Mouse (Mus musculus) heart, postnatal 36 days (tissue): Measurements from ENCODE around the gene Dcaf12. TPM values are rescaled to one million over a fixed set of nuclear protein-coding genes. Genes with fewer than 3 reads are reported as not detected.

Source experiments
- DNase-seq, 2 experiments: peaks; one replicate each; pipeline ENCODE4 v3.0.0; 2021 to 2022
- intact Hi-C: fragments of 180-260 bp; cut with DNase I; formaldehyde crosslinking; loops from one replicate; pipeline ENCODE4 v1.15.1; 2025
- total RNA-seq, 2 experiments: library from RNA; stranded (reverse); gene quantifications; 2 replicates each; pipeline ENCODE4 v1.2.3; 2021

Dcaf12 gene
- total RNA-seq, 2 experiments from 2014 or later = 37.9 to 43.4 TPM

DNA sequence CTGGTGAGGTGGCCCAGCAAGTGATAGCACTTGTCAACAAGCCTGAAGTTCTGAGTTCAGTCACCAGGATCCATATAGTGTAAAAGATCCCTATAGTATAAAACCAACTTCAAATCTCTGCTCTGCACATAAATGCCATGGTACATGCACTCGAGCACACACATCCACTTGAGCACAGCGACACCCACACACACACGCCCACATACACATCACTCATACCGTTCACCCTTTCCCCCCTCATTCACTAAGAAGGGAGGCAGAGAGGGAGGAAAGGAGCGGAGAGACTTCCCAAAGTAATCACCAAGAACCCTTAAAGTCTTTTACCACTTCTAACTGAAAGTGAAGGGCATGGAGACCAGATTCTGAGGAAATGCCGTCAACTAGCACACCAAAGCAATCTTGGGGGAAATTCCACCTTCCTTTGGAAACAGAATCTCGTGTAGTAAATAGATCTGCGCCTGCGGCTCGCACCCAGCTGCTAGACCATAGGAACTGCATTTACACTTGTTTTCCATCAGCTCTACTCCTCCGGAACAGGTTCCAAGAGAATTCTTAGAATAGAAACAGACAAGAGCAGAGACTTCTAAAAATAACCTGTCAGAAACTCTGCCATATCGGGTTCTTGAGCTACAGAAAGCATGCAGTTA is 59.0 kb downstream of the Dcaf12 start:
- DNase-seq = peak in 1 of 2 experiments; percentile 43
- intact Hi-C loops = no loop called here

DNA sequence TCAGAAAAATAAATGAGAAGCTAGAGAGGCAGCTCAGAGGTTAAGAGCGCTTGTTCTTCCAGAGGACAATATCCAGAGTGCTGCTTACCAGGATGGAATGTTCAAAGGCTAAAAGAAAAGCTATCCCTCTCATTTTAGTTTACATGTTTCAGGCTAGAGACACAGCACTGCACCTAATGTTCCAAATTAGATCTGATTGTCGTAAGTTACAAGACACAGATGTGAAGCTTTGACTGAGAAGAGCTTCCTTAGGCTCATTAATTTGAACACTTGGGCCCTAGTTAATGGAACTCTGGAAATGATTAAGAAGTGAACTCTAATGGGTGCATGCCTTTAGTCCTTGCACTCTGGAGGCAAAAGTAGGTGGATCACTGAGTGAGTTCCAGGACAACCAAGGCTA is 60.9 kb downstream of the Dcaf12 start:
- intact Hi-C loops = no loop called here
- no peak for DNase-seq

DNA sequence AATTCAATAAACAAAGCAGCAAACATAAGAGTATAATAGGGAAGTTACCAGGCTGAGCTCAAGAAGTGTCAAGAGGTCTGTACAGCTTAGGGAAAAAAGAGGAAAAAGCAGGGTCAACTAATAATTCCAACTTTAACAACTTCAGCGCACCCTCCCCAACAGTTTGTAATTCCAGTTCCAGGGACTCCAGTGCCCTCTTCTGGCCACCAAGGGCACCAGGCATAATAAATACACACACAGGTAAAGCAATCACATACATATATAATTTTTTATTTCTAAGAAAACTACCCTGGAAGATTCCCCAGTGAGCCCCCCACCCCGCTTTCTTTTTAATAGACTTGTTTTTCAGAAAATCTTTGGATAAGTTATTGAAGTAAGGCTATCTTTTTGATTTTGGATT is 69.3 kb downstream of the Dcaf12 start:
- no peak for DNase-seq
- intact Hi-C loops = no loop called here

Other genes starting within 250 kb of the Dcaf12 start
- not detected for gene Aqp3, start 216.7 kb downstream of the Dcaf12 start, total RNA-seq
- 10 to 100 TPM; 14.8 to 15.8 TPM for gene Nol6, start 190.4 kb downstream of the Dcaf12 start, total RNA-seq
- gene Ube2r2, start 179.1 kb downstream of the Dcaf12 start, total RNA-seq = 100 to 1,000 TPM; 136 to 137 TPM
- gene Ubap2, start 39.7 kb downstream of the Dcaf12 start, total RNA-seq = 10 to 100 TPM; 59.4 to 61.1 TPM
- 10 to 100 TPM; 34.1 to 40.3 TPM for gene Ubap1, start 34.1 kb upstream of the Dcaf12 start, total RNA-seq
- 1 to 10 TPM in 1 of 2 experiments, under 1 TPM in 1; 0.35 to 1.2 TPM for gene Kif24, start 150.0 kb upstream of the Dcaf12 start, total RNA-seq
- gene Nudt2, start 150.3 kb upstream of the Dcaf12 start, total RNA-seq = 10 to 100 TPM; 29.0 to 32.7 TPM
- gene AI464131, start 188.2 kb upstream of the Dcaf12 start, total RNA-seq = 10 to 100 TPM; 11.6 to 11.8 TPM
- under 1 TPM in 1 of 2 experiments, not detected in 1; 0.43 TPM for gene 1110017D15Rik, start 202.4 kb upstream of the Dcaf12 start, total RNA-seq